Mouse (Mus musculus): ENCODE data around the gene Boc.

Boc gene

GRCm38 (mm10) chr16:44526689-44527088, 32.0 kb downstream of the Boc start:
- DNase-seq, result no peak

GRCm38 (mm10) chr16:44526044-44526443, 32.7 kb downstream of the Boc start:
- no peak for DNase-seq

GRCm38 (mm10) chr16:44523595-44523994, 35.1 kb downstream of the Boc start:
- DNase-seq, result no peak

GRCm38 (mm10) chr16:44516498-44516897, 42.2 kb downstream of the Boc start:
- no peak for DNase-seq

GRCm38 (mm10) chr16:44510521-44511213, 48.0 kb downstream of the Boc start:
- DNase-seq, result no peak

- no peak for DNase-seq
Observed at GRCm38 (mm10) chr16:44509458-44510344, 49.0 kb downstream of the Boc start.

- DNase-seq, result no peak
Observed at GRCm38 (mm10) chr16:44508772-44509171, 49.9 kb downstream of the Boc start.

GRCm38 (mm10) chr16:44508025-44508424, 50.7 kb downstream of the Boc start:
- no peak for DNase-seq

- no peak for DNase-seq
Observed at GRCm38 (mm10) chr16:44507027-44507929, 51.4 kb downstream of the Boc start.

- no peak for DNase-seq
Observed at GRCm38 (mm10) chr16:44505243-44505642, 53.5 kb downstream of the Boc start.

GRCm38 (mm10) chr16:44502895-44503575, 55.7 kb downstream of the Boc start:
- DNase-seq, result no peak

GRCm38 (mm10) chr16:44502325-44502724, 56.4 kb downstream of the Boc start:
- DNase-seq, result no peak

GRCm38 (mm10) chr16:44501783-44502182, 56.9 kb downstream of the Boc start:
- DNase-seq, result no peak

GRCm38 (mm10) chr16:44498447-44498846, 60.2 kb downstream of the Boc start:
- no peak for DNase-seq

- DNase-seq, result no peak
Observed at GRCm38 (mm10) chr16:44496971-44497464, 61.7 kb downstream of the Boc start.

- no peak for DNase-seq
Observed at GRCm38 (mm10) chr16:44494441-44495108, 64.1 kb downstream of the Boc start.

- no peak for DNase-seq
Observed at GRCm38 (mm10) chr16:44493868-44494267, 64.8 kb downstream of the Boc start.

GRCm38 (mm10) chr16:44492706-44493105, 66.0 kb downstream of the Boc start:
- DNase-seq, result no peak

- no peak for DNase-seq
Observed at GRCm38 (mm10) chr16:44492151-44492550, 66.5 kb downstream of the Boc start.

- no peak for DNase-seq
Observed at GRCm38 (mm10) chr16:44491051-44491450, 67.6 kb downstream of the Boc start.

- DNase-seq, result no peak
Observed at GRCm38 (mm10) chr16:44487194-44487593, 71.5 kb downstream of the Boc start.

GRCm38 (mm10) chr16:44486612-44487011, 72.1 kb downstream of the Boc start:
- DNase-seq, result no peak
